Mouse (Mus musculus) bone marrow, adult 2 months (tissue): ENCODE data around the gene Nfic. TPM values are rescaled to one million over a fixed set of nuclear protein-coding genes. Genes with fewer than 3 reads are reported as not detected.

ENCODE experiments used
- H3K27ac ChIP-seq: fragments of 200-500 bp; 2 replicates; pipeline ENCODE4 v1.5.1; 2012; ENCODE audit warnings: low read depth, mild to moderate bottlenecking, control low read depth, inconsistent platforms, low read length; ENCODE audit not compliant: control insufficient read depth, poor library complexity, insufficient read depth
- H3K4me1 ChIP-seq: fragments of 200-500 bp; 2 replicates; pipeline ENCODE4 v1.6.1; 2011; ENCODE audit warnings: low read length; ENCODE audit not compliant: control insufficient read depth, insufficient read depth
- H3K4me3 ChIP-seq: fragments of 200-500 bp; replicated peaks from 2 replicates; pipeline ENCODE3; 2011; ENCODE audit warnings: mild to moderate bottlenecking, low read depth, low read length, control low read depth; ENCODE audit not compliant: control insufficient read depth
- CTCF ChIP-seq: fragments of 200-500 bp; IDR thresholded peaks from 2 replicates; pipeline ENCODE4 v1.5.1; 2011; ENCODE audit warnings: low read length, control low read depth; ENCODE audit not compliant: control insufficient read depth, insufficient read depth
- POLR2A ChIP-seq: fragments of 200-500 bp; IDR thresholded peaks from 2 replicates; pipeline ENCODE4 v1.6.1; 2011; ENCODE audit warnings: low read depth, mild to moderate bottlenecking, control low read depth, low read length, borderline replicate concordance; ENCODE audit not compliant: control insufficient read depth
- WGBS: fragments of 180-500 bp; shearing (Covaris S2); methylation state at CpG from one replicate; pipeline ENCODE4 v1.1.7; 2018; 5-methylcytosine and 5-hydroxymethylcytosine counted together
- polyA plus RNA-seq: library from polyadenylated mRNA; stranded (reverse); fragments of >200 nt; gene quantifications from 2 replicates; pipeline ENCODE4 v1.2.4, GENCODE M21; 2011; ENCODE audit warnings: low replicate concordance; ENCODE audit not compliant: missing spikeins, insufficient read depth, insufficient read length

Nfic gene
- polyA plus RNA-seq, 1 experiment = 14.5 TPM

DNA sequence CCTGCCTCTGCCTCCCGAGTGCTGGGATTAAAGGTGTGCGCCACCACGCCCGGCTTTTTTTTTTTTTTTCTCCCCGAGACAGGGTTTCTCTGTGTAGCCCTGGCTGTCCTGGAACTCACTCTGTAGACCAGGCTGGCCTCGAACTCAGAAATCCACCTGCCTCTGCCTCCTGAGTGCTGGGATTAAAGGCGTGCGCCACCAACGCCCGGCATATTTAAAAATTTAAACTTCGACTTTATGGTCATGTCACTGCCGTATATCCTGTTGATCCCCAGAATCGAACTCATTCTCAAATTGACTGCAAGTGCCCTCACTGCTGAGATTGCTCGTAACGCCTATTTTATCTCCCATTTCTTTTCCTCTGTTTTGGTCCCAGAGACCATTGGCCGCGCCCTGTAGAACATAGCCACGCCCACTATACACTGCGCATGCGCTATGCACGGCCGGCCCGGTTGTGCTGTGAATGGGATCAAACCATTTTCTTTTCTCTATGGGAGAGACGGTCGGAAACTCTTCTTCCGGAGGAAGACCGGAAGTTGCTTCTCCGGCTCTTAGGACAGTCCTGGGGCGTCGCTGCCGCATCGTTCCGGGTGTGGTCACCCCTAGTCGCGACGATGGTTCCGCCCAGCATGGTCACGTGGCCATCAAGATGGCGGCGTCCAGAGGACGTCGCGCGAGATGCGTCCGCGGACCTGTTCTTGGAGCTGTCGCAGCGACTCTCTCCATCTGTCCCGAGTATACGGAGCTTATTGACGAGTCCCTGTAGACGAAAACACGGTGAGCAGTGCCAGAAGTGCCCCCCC lies 71.4 kb downstream of the Nfic start, which contains the start of the genes Dohh and Gm48551:
Dohh (plus strand) TSS at position 627 of the 803 bp plus-strand sequence.
Gm48551 (plus strand) TSS at position 665 of the 803 bp plus-strand sequence.
- 6% methylated on average over 54 of the region's 54 CpGs for WGBS
- peaks cover 4% of the 10 kb centered on the region for H3K4me1 ChIP-seq
- TF ChIP-seq POLR2A (peak; percentile 98), CTCF (no peak)

DNA sequence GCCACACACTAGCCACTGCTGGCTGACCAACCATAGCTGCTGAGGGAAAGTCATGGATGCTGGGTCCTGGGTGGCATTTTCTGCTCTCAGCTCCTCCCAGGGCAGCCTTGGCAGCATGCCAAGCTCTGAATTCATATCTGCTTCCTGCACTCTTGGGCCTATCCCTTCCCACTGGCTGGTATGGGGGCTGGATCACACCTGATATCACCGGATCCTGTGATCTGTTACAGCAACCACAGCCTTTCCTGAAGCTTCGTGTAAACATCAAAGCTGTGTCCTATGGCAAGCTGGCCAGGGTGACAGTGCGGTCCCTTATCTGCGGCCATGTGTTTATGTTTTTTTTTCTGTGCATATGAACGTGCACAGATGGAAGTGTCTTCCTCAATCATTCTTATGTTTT lies 73.4 kb downstream of the Nfic start:
- Histone ChIP-seq H3K27ac (peak overlapping the region; percentile 92), H3K4me1 (peaks cover 4% of the 10 kb centered on the region), H3K4me3 (no peak overlapping the region)
- no peak for TF ChIP-seq CTCF
- TF ChIP-seq POLR2A = no peak
- 14% methylated on average over 5 of the region's 5 CpGs for WGBS

More for the DNA sequence above, 71.4 kb downstream of the Nfic start, which contains the start of the genes Dohh and Gm48551:
- H3K4me3 ChIP-seq = peak within 1 kb of the TSS; percentile 83
- peak within 1 kb of the TSS; percentile 54 for H3K27ac ChIP-seq

DNA sequence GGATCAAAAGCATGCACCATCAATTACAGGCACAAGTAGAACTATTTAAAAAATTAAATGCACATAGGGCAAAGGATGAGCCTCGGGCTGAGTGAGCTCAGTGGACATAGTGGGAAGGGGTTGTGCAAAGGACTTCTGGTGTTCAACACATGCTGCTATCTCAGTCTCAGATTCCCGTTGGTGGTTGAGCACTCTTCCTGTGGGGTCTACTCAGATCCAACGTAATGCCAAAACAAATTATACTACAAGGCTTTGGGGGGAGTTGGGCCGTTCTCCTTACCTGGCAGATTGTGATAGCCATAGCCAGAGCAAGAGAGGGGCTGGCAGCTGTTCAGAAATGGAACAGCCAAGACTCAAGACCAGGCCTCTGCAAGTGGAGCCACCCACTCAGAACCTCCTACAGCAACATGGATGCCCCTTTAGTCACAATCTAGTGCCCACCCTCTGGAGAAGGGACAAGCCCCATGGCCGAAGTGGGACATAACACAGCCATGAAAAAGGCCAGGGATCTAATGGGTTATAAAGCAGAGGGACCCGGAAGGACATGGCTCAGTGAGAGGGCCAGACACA lies 75.5 kb downstream of the Nfic start:
- TF ChIP-seq POLR2A = no peak
- no peak for TF ChIP-seq CTCF
- H3K27ac ChIP-seq = peak overlapping the region; percentile 21
- WGBS = 51% methylated on average over 6 of the region's 6 CpGs
- peaks cover 5% of the 10 kb centered on the region for H3K4me1 ChIP-seq
- no peak overlapping the region for H3K4me3 ChIP-seq

DNA sequence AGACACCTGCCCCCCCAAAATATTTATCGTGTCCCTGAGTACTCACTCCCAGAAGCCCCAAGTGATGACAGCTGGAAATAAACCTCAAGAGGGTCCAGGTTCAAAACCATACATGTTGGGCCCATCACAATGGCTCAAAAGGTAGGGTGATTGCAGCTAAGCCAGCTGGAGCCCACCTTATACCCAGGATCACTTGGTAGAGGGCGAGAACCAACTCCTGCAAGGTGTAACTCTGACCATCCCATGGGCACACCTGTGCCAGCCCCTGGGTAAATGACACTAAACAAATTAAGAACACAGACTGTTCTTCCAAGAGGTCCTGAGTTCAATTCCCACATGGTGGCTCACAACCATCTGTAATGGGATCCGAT lies 76.3 kb downstream of the Nfic start:
- H3K4me3 ChIP-seq = peak overlapping the region; percentile 85
- H3K4me1 ChIP-seq = peaks cover 4% of the 10 kb centered on the region
- TF ChIP-seq CTCF (no peak), POLR2A (no peak)
- WGBS = 59% methylated on average over 3 of the region's 3 CpGs
- H3K27ac ChIP-seq = peak overlapping the region; percentile 74

- TF ChIP-seq CTCF (peak; percentile 19; the same call in 1 of the 2 replicates), POLR2A (peak; percentile 50; the same call in 1 of the 2 replicates)
- H3K4me1 ChIP-seq = peaks cover 4% of the 10 kb centered on the region
- peak overlapping the region; percentile 85 for H3K4me3 ChIP-seq
- WGBS = under 1% methylated on average over 46 of the region's 46 CpGs
- H3K27ac ChIP-seq = peak overlapping the region; percentile 74
These were observed 76.8 kb downstream of the Nfic start for GRCm38 (mm10) chr10:81378553-81379182.

DNA sequence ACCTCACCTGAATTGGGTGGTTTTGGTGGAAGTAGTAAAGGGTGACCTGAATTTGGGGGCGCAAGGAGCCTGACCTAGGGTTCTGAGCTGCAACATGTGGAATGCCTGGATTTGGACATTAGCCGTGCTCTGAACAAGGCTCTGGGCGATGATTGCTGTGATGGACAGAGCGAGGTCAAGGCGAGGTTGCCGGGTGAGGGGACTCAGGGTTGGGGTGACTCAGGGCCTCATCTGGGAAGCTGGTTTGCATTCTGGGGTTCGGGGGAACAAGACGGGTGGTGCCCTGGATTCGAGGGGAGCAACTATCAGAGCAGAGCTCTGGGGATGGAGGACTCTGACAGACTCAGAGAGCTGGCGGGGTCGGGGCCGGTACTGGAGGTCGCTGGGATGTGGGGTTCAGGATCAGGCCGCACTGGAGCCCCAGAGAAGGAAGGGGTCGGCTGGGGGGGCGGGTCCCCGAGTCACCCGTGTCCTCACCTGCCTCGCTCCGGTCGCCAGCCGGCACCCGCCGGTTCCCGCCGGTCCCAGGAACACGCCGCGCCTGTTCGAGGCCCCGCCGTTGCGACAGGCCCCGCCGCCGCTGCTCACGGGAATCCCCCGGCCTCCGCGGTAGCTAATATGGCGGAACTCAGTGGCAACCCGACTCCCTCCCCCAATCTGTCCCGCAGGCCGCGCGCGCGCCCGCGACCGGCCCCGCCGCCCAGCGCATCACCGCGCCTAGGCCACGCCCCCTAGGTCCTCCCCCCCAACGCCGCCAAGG lies 77.5 kb downstream of the Nfic start, which contains the start of gene Fzr1:
Fzr1 (minus strand) TSS at position 724 of the 760 bp plus-strand sequence.
- TF ChIP-seq POLR2A (peak; percentile 89), CTCF (no peak)
- Histone ChIP-seq H3K4me3 (peak within 1 kb of the TSS; percentile 85), H3K4me1 (peaks cover 4% of the 10 kb centered on the region), H3K27ac (peak within 1 kb of the TSS; percentile 74)
- WGBS = 1% methylated on average over 59 of the region's 59 CpGs

- Histone ChIP-seq H3K4me1 (peaks cover 4% of the 10 kb centered on the region), H3K27ac (peak overlapping the region; percentile 74)
- no peak for TF ChIP-seq POLR2A
- no peak for TF ChIP-seq CTCF
These were observed 78.1 kb downstream of the Nfic start for GRCm38 (mm10) chr10:81377362-81377664.

More at GRCm38 (mm10) chr10:81377362-81377664, 78.1 kb downstream of the Nfic start:
- peak overlapping the region; percentile 70 for H3K4me3 ChIP-seq
- 42% methylated on average over 2 of the region's 2 CpGs for WGBS
